Mouse (Mus musculus) hindbrain, embryonic 11.5 days (tissue): ENCODE results near the gene Ube2f. TPM values are rescaled to one million over a fixed set of nuclear protein-coding genes. Genes with fewer than 3 reads are reported as not detected.

Source experiments
- polyA plus RNA-seq: library from polyadenylated mRNA; unstranded; fragments of >200 nt; fragmentation: Nextera tagmentation; extraction: Ambion mirVana; gene quantifications from 2 replicates; pipeline ENCODE4 v1.2.1, GENCODE M21; 2014

Gene Ube2f
- polyA plus RNA-seq, 1 experiment from 2014 or later = 95.2 TPM

Other genes with a start within 250 kb of the Ube2f start
- gene Rbm44, start 105.2 kb upstream of the Ube2f start, polyA plus RNA-seq = 0.25 and 1.4 TPM in 2 replicates
- gene Ramp1, start 70.5 kb upstream of the Ube2f start, polyA plus RNA-seq = 0.29 and 0.35 TPM in 2 replicates
- gene Scly, start 48.0 kb downstream of the Ube2f start, polyA plus RNA-seq = 12.0 and 13.8 TPM in 2 replicates
- 0.03 TPM in 2 replicates for gene Espnl, start 71.8 kb downstream of the Ube2f start, polyA plus RNA-seq
- 0.06 and 0.33 TPM in 2 replicates for gene Klhl30, start 100.7 kb downstream of the Ube2f start, polyA plus RNA-seq
- 0.68 and 1.0 TPM in 2 replicates for gene Erfe, start 116.1 kb downstream of the Ube2f start, polyA plus RNA-seq
- gene Ilkap, start 148.5 kb downstream of the Ube2f start, polyA plus RNA-seq = 172 TPM in 2 replicates
- gene Hes6, start 163.7 kb downstream of the Ube2f start, polyA plus RNA-seq = 288 and 318 TPM in 2 replicates
- gene Per2, start 209.0 kb downstream of the Ube2f start, polyA plus RNA-seq = 1.7 and 2.8 TPM in 2 replicates
- 7.3 and 7.7 TPM in 2 replicates for gene Traf3ip1, start 244.3 kb downstream of the Ube2f start, polyA plus RNA-seq